Mouse (Mus musculus): Measurements from ENCODE around the gene Herc2. TPM values are rescaled to one million over a fixed set of nuclear protein-coding genes. Genes with fewer than 3 reads are reported as not detected.
A peak's percentile ranks its signal among the peaks of the same experiment; 100 is the strongest.

Gene Herc2
- total RNA-seq, 2 experiments from 2014 or later: 139 to 154 TPM

DNA sequence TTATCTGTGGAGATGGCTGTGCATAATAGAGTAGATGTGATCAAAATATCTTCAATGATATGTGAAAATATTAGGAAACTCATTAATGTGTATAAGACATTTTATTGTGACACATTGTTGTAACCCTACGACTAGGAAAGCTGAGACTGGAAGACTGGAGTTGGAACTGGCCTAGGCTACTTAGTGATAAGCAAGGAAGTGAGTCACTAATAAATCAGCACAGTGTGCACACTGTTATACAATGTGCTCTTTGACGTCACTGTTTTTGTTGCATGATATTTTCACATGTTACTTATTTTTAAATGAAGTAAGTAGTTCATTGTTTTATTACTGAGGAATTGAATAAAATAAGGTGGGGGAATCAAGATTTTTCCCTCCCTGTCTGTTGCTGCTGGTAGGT, 16.1 kb downstream of the Herc2 start:
- no peak for DNase-seq (ENCODE audit: low spot score in 2 of 2)

- no peak for DNase-seq (ENCODE audit: low spot score in 2 of 2)
Observed at GRCm38 (mm10) chr7:56066634-56067033, 16.6 kb downstream of the Herc2 start.

DNA sequence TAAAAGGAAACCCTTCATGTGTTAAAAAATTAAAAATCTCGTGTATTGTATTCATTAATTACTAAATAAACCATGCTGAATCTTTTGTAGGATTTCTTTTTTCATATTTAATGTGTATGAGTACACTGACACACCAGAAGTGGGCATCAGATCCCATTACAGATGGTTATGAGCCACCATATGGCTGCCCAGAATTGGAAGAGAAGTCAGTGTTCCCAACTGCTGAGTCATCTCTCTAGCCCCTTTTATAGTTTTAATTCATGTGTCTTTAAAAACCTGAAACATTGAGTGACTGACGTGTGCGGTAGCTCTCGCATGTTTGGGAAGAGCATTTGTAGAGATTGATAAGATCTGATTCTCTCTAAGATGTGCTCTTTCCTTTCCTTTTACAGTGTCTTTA, 21.7 kb downstream of the Herc2 start:
- DNase-seq (ENCODE audit: low spot score in 2 of 2): peak in 1 of 2 experiments; percentile 69

GRCm38 (mm10) chr7:56083034-56083433, 33.0 kb downstream of the Herc2 start:
- no peak for DNase-seq (ENCODE audit: low spot score in 2 of 2)

DNA sequence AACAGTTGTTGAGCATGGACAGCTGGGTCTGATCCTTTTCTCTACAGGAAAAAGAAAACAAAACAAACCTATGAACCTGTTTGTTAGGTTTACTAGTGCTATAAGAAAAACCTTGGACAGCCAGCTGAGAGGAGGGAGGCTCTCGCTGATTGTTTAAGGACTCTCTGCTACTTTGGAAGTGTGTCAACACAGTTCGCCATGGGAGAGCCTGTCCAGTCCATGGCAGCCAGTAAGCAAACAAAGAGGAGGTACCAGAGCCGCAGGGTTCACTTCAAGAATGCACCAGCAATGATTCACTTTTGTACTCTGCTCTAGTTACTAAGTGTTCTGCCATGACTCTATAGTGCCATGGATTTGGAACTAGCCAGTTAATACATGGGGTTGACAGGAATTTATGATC, 39.1 kb downstream of the Herc2 start:
- no peak for DNase-seq (ENCODE audit: low spot score in 2 of 2)

- DNase-seq (ENCODE audit: low spot score in 2 of 2): no peak
Observed at GRCm38 (mm10) chr7:56091445-56091844, 41.4 kb downstream of the Herc2 start.

GRCm38 (mm10) chr7:56102293-56102847, 52.4 kb downstream of the Herc2 start:
- no peak for DNase-seq (ENCODE audit: low spot score in 2 of 2)

DNA sequence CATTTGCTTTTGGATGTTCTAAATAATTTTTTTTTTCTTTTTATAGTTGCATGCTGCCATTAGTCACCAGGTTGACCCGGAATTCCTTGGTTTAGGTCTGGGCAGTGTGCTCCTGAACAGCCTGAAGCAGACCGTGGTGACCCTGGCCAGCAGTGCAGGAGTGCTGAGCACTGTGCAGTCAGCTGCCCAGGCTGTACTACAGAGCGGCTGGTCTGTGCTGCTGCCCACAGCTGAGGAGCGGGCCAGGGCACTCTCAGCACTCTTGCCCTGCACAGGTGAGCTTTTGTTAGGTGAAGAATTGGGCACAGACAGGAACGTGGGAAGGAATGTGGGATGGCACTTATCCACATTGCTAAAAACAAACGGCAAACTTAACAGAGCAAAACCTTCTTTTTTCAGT, 63.0 kb downstream of the Herc2 start:
- DNase-seq (ENCODE audit: low spot score in 2 of 2): no peak

- DNase-seq (ENCODE audit: low spot score in 2 of 2): no peak
Observed at GRCm38 (mm10) chr7:56114148-56114547, 64.2 kb downstream of the Herc2 start.

GRCm38 (mm10) chr7:56120968-56121367, 71.0 kb downstream of the Herc2 start:
- DNase-seq (ENCODE audit: low spot score in 2 of 2): peak in 1 of 2 experiments; percentile 51

DNA sequence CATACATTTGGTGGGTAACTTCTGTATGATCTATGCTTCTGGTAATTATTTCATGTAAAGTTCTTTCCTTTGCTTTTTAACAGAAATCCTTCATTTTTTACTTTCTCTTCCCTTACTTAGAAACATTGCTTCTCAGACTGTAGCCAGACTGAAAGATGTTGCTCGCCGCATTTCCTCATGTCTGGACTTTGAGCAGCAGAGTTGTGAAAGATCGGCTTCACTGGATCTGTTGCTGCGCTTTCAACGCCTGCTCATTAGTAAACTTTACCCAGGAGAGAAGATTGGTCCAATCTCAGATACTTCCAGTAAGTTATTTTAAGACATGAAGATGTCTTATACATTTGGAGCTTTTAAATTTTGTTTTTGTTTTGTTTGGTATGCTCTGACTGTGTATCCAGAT, 71.4 kb downstream of the Herc2 start:
- peak in 1 of 2 experiments; percentile 10 for DNase-seq (ENCODE audit: low spot score in 2 of 2)

DNA sequence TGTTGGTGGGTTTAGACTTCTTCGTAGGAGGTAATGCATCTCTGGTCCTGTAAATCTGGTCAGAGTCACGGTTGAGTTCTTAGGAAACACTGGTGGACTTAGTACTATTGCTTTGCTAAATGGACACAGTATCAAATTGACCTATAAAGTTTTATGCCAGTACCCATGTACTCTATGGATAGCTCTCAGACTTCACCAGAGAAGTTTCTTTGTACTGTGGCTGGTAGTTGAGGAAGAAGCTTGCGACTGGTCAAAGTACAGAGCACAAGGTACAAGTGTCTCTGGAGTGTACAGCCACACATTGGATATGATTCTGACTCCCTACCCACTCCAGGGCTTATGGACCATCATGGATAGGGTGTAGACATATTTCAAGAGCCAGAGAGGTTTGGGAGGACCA, 78.1 kb downstream of the Herc2 start:
- no peak for DNase-seq (ENCODE audit: low spot score in 2 of 2)

DNA sequence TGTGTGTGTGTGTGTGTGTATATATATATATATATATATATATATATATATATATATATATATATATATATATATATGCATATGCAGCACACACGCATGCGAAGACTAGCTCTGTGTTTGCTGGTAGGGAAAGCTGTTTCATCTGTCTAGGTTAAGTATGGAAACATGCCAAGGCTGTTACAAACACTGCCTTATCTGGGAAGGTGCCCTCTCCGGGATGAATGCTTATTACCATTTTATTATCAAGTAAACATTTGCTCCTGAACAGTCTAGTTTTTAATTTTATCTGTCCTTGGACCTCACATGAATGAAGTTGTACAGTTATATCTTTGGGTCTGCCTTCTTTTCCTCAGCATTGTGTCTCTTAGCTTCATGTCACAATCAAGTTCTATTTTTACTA, 79.6 kb downstream of the Herc2 start:
- DNase-seq (ENCODE audit: low spot score in 2 of 2): no peak

- DNase-seq (ENCODE audit: low spot score in 2 of 2): peak in 1 of 2 experiments; percentile 18
Observed at GRCm38 (mm10) chr7:56131548-56131947, 81.6 kb downstream of the Herc2 start.

- DNase-seq (ENCODE audit: low spot score in 2 of 2): no peak
Observed at GRCm38 (mm10) chr7:56138706-56139105, 88.7 kb downstream of the Herc2 start.

DNA sequence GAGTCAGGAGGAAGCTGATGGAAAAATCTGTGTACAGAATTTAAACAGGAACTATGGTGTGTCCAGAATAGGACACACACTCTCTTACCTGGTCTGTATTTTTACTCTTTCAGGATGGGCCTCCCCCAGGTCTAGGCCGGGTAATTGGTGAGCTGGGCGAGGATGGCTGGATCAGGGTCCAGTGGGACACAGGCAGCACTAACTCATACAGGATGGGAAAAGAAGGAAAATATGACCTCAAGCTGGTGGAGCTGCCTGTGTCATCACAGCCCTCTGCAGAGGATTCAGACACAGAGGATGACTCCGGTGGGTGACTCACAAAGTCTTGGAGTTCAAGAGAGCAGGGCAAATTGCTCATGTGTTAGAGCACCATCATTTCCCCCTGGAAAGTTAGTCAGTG, 96.4 kb downstream of the Herc2 start:
- no peak for DNase-seq (ENCODE audit: low spot score in 2 of 2)

DNA sequence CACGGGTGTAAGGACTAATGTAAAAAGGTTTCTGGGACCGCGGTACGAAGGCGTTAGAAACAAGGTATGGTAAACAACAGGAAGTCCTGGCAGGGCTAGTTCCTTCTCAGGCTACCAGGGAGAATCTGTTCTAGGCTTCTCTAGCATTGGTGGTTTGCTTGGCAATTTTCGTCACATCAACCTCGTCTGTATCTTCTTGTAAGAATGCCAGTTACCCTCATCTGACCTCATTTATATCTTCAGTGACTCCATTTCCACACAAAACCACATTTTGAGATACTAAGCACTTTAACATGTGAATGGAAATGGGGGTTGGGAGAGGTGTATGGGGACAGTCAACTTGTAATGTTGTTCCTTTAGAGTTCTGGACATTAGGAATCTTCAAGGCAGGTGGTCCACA, 98.9 kb downstream of the Herc2 start:
- no peak for DNase-seq (ENCODE audit: low spot score in 2 of 2)

DNA sequence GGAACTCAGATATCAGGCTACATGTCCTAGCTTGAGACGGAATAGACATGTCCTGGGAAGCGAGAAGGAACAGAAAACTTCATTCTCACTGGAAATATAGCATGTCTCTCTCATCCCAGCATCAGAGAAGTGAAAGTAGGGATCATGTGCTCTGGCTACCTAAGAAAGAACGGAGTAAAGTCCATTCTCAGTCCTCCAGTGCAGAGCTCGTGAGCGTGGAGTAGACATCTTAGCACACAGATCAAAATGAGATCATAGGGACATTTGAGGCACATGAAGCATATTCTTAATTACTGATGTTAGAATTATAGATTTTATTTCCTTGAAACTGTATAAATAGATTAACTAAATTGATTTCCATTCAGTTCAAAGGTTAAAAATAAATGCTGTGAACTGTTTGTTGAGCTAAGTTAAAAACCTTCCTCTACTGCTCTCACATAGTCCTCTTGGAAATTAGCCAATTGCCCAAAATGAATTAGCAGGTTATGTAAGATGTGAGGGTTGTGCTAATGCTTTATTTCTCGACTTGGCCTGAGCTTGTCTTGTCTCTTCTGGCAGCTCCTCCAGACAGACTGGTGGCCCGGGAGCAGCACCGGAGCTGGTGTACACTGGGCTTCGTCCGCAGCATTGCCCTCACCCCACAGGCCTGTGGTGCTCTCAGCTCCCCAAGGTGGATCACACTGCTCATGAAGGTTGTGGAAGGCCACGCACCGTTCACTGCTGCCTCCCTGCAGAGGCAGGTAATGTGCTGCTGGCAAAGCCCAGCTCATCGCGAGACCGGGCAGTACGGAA, 102.1 kb downstream of the Herc2 start:
- DNase-seq (ENCODE audit: low spot score in 2 of 2): no peak

DNA sequence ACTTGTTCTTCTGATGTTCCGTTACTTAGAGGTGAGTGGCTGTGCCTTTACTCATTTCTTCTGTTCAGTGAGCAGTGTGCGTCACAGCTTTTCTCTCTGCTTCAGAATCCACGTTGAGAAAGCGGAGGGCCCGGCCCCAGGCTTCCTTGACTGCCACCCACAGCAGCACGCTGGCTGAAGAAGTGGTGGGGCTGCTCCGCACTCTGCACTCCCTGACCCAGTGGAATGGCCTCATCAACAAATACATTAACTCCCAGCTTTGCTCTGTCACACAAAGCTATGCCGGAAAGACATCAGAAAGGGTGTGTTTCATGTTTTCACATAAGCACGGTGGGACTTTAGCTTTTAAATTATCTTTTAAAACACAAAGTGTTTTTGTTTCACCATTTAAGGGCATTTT, 103.2 kb downstream of the Herc2 start:
- DNase-seq (ENCODE audit: low spot score in 2 of 2): no peak

GRCm38 (mm10) chr7:56153625-56154024, 103.6 kb downstream of the Herc2 start:
- DNase-seq (ENCODE audit: low spot score in 2 of 2): no peak

- DNase-seq (ENCODE audit: low spot score in 2 of 2): no peak
Observed at GRCm38 (mm10) chr7:56163316-56163715, 113.3 kb downstream of the Herc2 start.

- DNase-seq (ENCODE audit: low spot score in 2 of 2): no peak
Observed at GRCm38 (mm10) chr7:56168713-56169112, 118.7 kb downstream of the Herc2 start.

DNA sequence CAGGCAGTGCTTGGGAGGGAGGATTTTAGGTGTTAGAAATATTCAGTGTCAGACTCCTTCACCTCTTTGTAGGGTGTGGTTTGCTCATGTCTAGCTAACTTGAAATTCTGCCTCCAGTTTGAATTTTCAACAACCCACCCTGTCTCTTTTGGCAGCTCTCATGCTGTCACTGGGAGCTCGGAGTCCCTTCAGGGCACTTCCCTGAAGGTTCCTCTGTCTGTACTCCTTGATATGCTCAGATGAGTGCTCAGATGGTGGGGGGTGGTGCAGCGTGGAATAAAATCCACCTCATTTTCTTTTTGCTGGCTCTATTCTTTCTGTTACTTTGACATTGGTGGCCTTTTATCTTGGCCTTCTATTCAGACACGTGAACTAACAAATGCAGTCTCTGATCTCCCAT, 127.4 kb downstream of the Herc2 start:
- DNase-seq (ENCODE audit: low spot score in 2 of 2): no peak

All from layer of hippocampus, postnatal 14 days (tissue).